Mouse (Mus musculus): ENCODE measurements around the gene Armh1. TPM values are rescaled to one million over a fixed set of nuclear protein-coding genes. Genes with fewer than 3 reads are reported as not detected.

The Armh1 gene
- polyA plus RNA-seq, 1 experiment from 2014 or later, result 0.12 TPM

GRCm38 (mm10) chr4:117288277-117288926 lies 36.5 kb upstream of the Armh1 start:
- Histone ChIP-seq H3K9me3 (ENCODE audit: control insufficient read depth) (no peaks in the 10 kb centered on the region), H3K4me2 (replicated peaks; ENCODE audit: low read depth) (peak overlapping the region; percentile 88), H3K4me1 (replicated peaks; ENCODE audit: control insufficient read depth, insufficient read depth, low read length) (no peaks in the 10 kb centered on the region; the same call in 1 of the 2 replicates), H3K36me3 (ENCODE audit: control insufficient read depth, insufficient read depth) (peaks cover 39% of the 10 kb centered on the region), H3K27ac (ENCODE audit: low read depth, low read length) (peak overlapping the region; percentile 96), H3K4me3 (ENCODE audit: low read depth, low read length) (peak overlapping the region; percentile 66), H3K9ac (ENCODE audit: low read depth, low read length) (peak overlapping the region; percentile 78), H3K27me3 (replicated peaks; ENCODE audit: control insufficient read depth, insufficient read depth, low read length) (no peaks in the 10 kb centered on the region)
- WGBS, result 21% methylated on average over 25 of the region's 25 CpGs
- TF ChIP-seq CTCF (IDR thresholded peaks at IDR 0.05; ENCODE audit: low read depth), result no peak
- no peak for ATAC-seq

DNA sequence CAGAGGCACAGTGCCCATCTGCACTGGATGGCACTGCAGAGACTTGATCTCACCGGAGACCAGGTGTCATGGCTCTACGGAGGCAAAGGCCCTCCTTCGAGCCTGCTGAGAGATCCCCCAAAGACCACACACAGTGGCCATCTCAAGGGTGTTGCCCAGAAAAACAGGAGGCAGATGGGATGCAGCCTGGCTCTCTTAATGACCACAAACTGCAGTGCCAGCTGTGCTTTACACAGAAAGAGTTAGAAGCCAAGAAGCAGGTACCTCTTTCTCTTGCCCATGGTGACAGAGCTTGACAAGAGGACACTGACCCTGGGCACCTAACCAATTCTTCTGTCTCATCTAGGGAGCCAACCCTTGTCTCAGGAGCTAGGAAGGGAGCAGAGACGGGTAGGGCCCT lies 32.4 kb upstream of the Armh1 start:
- Histone ChIP-seq H3K36me3 (ENCODE audit: control insufficient read depth, insufficient read depth) (peaks cover 73% of the 10 kb centered on the region), H3K4me3 (ENCODE audit: low read depth, low read length) (no peak overlapping the region), H3K9ac (ENCODE audit: low read depth, low read length) (no peak overlapping the region), H3K4me1 (replicated peaks; ENCODE audit: control insufficient read depth, insufficient read depth, low read length) (no peaks in the 10 kb centered on the region; the same call in 1 of the 2 replicates), H3K27ac (ENCODE audit: low read depth, low read length) (no peak overlapping the region), H3K27me3 (replicated peaks; ENCODE audit: control insufficient read depth, insufficient read depth, low read length) (no peaks in the 10 kb centered on the region), H3K9me3 (ENCODE audit: control insufficient read depth) (no peaks in the 10 kb centered on the region), H3K4me2 (replicated peaks; ENCODE audit: low read depth) (no peak overlapping the region)
- 63% methylated on average over 4 of the region's 4 CpGs for WGBS
- TF ChIP-seq CTCF (IDR thresholded peaks at IDR 0.05; ENCODE audit: low read depth), result no peak
- ATAC-seq, result no peak

- H3K36me3 ChIP-seq (ENCODE audit: control insufficient read depth, insufficient read depth), result peaks cover 82% of the 10 kb centered on the region
- H3K4me2 ChIP-seq (replicated peaks; ENCODE audit: low read depth), result no peak overlapping the region
- H3K27me3 ChIP-seq (replicated peaks; ENCODE audit: control insufficient read depth, insufficient read depth, low read length), result no peaks in the 10 kb centered on the region
- peak; percentile 6; the same call in 1 of the 2 replicates for ATAC-seq
- H3K9ac ChIP-seq (ENCODE audit: low read depth, low read length), result no peak overlapping the region
- 29% methylated on average over 22 of the region's 22 CpGs for WGBS
- TF ChIP-seq CTCF (IDR thresholded peaks at IDR 0.05; ENCODE audit: low read depth), result no peak
- H3K9me3 ChIP-seq (ENCODE audit: control insufficient read depth), result no peaks in the 10 kb centered on the region
- no peak overlapping the region; the same call in none of the 2 replicates for H3K27ac ChIP-seq (ENCODE audit: low read depth, low read length)
- no peak overlapping the region for H3K4me3 ChIP-seq (ENCODE audit: low read depth, low read length)
- no peaks in the 10 kb centered on the region; the same call in 1 of the 2 replicates for H3K4me1 ChIP-seq (replicated peaks; ENCODE audit: control insufficient read depth, insufficient read depth, low read length)
Observed at GRCm38 (mm10) chr4:117283271-117284191, 31.6 kb upstream of the Armh1 start.

- peaks cover 92% of the 10 kb centered on the region for H3K36me3 ChIP-seq (ENCODE audit: control insufficient read depth, insufficient read depth)
- no peak for ATAC-seq
- no peak for TF ChIP-seq CTCF (IDR thresholded peaks at IDR 0.05; ENCODE audit: low read depth)
- WGBS, result 58% methylated on average over 19 of the region's 19 CpGs
- H3K27ac ChIP-seq (ENCODE audit: low read depth, low read length), result no peak overlapping the region
- H3K4me3 ChIP-seq (ENCODE audit: low read depth, low read length), result no peak overlapping the region
- no peaks in the 10 kb centered on the region for H3K27me3 ChIP-seq (replicated peaks; ENCODE audit: control insufficient read depth, insufficient read depth, low read length)
- H3K4me1 ChIP-seq (replicated peaks; ENCODE audit: control insufficient read depth, insufficient read depth, low read length), result no peaks in the 10 kb centered on the region
- H3K4me2 ChIP-seq (replicated peaks; ENCODE audit: low read depth), result no peak overlapping the region
- H3K9ac ChIP-seq (ENCODE audit: low read depth, low read length), result no peak overlapping the region
- no peaks in the 10 kb centered on the region for H3K9me3 ChIP-seq (ENCODE audit: control insufficient read depth)
Observed at GRCm38 (mm10) chr4:117281090-117281845, 29.3 kb upstream of the Armh1 start.

DNA sequence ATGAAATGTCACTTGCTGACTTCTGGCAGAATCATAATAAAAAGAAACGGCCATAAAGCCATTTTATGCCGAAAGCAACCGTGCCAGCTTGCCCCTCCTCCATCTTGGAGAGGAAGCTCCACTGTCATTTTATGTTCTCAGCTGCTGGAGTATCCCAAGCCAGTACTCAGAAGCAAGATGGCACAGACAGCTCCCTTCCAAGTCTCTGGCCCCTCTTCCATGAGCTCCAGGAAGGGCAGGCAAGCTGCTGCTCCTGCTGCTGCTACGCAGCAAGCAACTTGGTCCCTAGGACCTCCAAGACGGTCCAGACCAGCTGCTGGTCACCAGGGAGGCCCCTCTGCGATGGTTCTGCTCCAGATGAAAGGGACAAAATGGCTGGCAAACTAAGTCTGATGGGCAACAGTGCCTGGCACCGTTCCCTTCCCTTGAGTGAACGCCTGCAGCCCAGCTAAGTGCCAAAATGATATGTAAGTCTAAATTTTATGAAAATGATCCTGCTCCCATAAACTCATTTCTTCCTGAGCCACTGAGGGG lies 28.5 kb upstream of the Armh1 start:
- H3K9me3 ChIP-seq (ENCODE audit: control insufficient read depth), result no peaks in the 10 kb centered on the region
- no peaks in the 10 kb centered on the region for H3K4me1 ChIP-seq (replicated peaks; ENCODE audit: control insufficient read depth, insufficient read depth, low read length)
- TF ChIP-seq CTCF (IDR thresholded peaks at IDR 0.05; ENCODE audit: low read depth), result no peak
- H3K9ac ChIP-seq (ENCODE audit: low read depth, low read length), result no peak overlapping the region
- H3K4me2 ChIP-seq (replicated peaks; ENCODE audit: low read depth), result no peak overlapping the region
- H3K4me3 ChIP-seq (ENCODE audit: low read depth, low read length), result no peak overlapping the region
- H3K27ac ChIP-seq (ENCODE audit: low read depth, low read length), result no peak overlapping the region
- no peaks in the 10 kb centered on the region for H3K27me3 ChIP-seq (replicated peaks; ENCODE audit: control insufficient read depth, insufficient read depth, low read length)
- 93% methylated on average over 8 of the region's 8 CpGs for WGBS
- no peak for ATAC-seq
- H3K36me3 ChIP-seq (ENCODE audit: control insufficient read depth, insufficient read depth), result peaks cover 91% of the 10 kb centered on the region
